Mouse (Mus musculus): ENCODE data around the gene Unc13a.

Unc13a gene

DNA sequence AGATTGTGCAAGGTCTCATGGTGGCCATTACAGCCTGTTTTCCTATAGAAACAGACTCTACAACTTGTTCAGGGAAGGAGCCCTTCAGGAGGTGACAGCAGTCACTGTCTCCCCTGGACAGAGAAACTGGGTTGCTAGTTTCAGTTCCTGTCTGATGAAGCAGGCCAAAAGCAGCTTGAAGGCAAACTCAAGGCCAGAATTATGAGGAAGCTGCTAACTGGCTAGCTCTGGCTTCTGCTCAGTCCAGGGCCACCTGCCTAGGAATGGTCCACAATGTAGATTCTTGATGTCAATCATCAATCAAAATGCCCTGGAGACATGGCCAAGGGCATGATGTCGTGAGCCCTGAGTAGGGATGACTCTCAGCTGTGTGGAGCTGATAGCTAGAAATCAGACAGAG is 46.5 kb downstream of the Unc13a start:
- no peak for DNase-seq (ENCODE audit: low read depth, low spot score)

DNA sequence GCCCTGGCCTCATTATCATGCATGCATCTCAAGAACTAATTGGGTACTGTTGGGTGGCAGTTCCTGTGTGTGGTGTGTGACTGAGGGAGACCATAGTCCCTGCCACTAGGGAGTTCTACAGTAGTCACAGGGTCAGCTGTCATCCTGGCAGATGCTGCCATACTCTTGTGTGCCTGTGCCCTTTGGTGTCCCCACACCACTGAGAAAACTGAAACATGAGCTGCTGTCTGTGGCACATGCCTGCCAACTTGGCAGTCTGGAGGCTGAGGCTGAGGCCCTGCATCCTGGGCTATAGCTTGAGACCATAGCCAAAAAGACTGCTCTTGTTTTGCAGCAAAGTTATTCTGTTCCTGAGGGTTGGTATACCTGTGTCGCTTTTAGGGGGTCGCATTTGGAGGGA is 51.8 kb downstream of the Unc13a start:
- DNase-seq (ENCODE audit: low read depth, low spot score) = no peak

DNA sequence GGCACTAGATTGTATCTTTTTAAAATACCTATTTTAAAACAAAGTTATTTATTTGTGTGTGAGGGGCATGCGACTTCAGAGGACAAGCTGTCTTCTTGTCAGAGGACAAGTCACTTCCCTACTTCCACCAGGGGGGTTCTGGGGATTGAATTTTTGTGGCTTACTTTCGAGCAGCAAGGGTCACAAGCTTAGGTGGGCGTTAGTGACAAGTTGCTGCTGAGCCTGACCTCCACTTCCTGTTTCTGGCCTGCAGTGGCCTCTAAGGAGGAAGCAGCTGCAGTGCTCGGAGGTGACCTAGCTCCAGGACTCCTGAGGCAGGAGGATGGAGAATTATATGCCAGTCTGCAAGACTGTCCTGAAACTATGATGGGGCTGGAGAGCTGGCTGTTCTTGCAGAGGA is 58.1 kb downstream of the Unc13a start:
- DNase-seq (ENCODE audit: low read depth, low spot score) = no peak

DNA sequence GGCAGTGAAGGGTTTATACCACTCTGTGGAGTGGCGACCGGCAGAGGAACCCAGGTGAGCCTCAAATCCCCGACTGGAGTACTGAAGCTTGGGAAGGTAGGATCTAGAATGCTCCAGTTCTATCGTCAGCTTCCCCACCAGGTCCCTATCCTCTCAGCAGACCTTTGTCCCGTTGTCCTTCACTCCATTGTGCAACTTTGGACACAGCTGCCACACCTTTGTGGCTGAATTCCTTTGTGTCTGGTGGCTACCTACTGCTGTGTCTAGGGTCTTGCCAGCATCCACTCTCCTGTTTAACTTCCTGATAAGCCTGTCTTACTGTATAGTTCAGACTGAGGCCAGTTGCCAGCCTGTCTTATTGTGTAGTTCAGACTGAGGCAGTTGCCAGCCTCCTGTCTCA is 59.4 kb downstream of the Unc13a start:
- no peak for DNase-seq (ENCODE audit: low read depth, low spot score)

DNA sequence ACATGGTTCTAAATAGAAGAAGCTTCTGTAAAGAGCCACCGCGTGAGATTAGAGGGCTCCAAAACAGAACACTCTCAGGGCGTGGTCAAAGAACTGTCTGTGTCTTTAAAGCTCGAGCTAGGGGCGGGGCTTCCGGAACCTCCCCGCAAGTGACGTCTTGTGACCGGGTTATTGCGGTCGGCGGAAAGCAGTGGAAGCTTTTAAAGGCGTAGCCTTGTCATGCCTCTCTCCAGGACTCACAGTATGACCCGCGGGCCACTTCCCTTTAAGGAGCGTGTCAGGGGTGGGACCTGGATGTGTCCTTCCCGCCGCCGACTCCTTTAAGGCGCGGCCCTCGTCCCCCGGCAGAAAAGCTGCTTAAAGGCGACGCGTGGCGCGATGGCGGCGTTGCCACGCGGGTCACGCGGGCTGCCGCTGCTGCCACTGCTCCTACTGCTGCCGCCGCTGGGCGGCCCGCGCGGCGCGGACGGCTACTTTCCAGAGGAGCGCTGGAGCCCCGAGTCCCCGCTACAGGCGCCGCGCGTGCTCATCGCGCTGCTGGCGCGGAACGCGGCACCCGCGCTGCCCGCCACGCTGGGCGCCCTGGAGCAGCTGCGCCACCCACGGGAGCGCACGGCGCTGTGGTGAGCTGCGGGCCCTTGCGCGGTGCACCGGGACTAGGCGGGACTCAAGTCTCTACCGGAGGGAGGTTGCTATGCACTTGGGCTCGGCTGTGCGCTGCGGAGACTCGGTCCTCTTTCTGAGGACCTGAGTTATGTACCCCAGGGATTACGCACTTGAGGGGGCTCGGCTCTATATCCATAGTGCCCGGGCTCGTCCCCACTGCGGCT is 60.5 kb downstream of the Unc13a start, which contains the start of gene Colgalt1:
Colgalt1 (plus strand) TSS at position 177 of the 830 bp plus-strand sequence.
- DNase-seq (ENCODE audit: low read depth, low spot score) = peak; percentile 99

DNA sequence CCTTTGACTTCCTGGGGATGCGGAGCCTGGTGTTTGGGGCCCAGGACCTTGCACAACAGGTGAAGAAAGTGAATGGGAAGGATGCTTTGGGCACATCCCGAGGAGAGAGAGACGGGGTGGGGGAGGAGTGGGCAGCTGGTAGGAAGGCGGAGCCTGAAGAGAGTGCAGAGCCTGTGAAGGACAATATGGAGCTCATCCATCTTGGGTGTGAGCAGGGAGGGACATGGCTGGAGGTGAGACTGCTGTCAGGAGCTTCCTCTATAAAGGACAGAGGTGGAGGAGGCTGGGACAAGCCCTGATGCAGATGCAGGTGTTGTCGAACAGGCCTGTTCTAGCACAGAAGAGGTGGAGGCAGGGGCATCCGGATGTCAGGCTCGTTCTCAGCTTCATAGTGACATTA is 67.5 kb downstream of the Unc13a start:
- DNase-seq (ENCODE audit: low read depth, low spot score) = no peak

DNA sequence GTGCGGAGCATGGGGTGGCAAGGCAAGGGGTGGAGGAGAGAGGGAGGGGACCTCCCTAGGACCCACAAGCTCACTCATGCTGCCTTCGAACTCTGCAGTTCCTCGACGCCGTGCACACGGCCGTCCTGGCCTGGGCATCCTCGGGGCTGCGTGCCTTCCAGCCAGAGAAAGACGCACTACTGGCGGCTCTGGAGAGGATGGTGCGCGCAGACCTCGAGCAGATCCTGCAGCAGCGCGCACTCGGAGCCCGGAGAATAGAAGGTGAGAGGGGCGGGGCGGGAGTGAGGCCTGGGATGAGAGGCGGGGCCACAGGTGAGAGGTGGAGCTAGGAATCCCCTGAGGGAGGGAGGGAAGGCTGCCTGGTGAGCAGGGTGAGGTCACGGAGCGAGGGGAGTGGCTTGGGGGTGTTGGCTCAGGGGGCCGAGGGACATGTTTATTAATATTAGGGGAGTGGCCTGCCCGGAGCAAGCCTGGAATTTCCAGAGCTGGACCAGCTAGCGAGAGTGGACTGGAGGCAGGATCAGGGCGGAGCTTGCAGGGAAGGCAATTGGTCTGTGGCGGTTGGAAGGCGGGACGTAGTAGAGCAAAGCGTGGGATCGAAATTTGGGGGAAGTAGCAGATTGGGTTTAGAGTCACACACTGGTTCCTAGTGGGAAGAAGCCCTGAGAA is 68.8 kb downstream of the Unc13a start:
- no peak for DNase-seq (ENCODE audit: low read depth, low spot score)

DNA sequence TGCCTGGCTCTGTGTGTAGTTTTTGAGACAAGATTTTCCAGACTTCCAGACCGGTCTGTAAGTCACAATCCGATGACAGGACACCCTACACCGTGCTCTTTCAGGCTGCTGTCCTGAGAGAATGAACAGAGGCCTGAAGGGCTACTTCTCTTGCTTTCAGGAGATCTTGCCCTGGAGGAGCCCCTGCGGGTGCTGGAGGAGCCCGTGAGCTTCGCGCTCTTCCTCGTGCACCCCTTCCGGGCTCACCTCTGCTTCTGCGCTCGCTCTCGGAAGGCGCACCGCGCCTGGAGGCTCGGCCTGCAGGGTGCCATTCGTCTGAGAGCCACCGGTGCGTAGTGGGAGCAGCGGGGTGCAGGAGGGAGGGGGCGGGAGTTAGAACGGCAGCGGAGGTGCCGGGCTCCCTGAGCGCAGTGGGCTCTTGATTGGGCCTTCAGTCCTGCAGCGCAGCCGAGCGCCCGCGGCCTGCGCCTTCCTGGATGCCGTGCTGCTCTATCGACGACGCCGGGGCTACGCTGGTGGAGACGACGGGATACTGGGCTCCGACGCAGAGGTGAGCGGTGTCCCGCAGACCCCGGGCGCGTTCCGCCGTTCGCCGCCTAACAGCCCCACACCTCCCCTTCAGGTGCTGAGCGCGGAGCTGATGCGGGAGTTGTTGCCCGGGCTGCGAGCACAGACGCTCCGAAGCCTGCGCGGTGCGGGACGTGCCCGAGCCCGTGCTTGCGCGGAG is 69.5 kb downstream of the Unc13a start:
- DNase-seq (ENCODE audit: low read depth, low spot score) = no peak

DNA sequence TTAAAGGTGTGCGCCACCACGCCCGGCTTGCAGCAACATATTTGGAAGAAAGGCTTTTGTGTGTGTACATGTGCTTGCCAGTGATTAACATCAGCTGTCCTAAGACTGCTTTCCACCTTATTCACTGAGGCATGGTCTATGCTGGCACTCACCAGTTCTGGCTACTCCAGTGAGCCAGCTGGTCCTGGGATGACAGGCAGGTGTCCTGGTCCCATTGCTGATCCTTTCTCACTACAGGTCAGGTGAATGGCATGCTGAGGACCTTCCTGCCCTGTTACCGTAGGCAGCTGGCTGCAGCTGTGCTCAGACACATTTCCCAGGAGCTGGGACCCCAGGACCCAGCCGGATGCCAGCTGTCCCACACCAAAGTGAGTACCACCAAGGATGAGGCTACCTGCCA is 72.7 kb downstream of the Unc13a start:
- DNase-seq (ENCODE audit: low read depth, low spot score) = no peak

DNA sequence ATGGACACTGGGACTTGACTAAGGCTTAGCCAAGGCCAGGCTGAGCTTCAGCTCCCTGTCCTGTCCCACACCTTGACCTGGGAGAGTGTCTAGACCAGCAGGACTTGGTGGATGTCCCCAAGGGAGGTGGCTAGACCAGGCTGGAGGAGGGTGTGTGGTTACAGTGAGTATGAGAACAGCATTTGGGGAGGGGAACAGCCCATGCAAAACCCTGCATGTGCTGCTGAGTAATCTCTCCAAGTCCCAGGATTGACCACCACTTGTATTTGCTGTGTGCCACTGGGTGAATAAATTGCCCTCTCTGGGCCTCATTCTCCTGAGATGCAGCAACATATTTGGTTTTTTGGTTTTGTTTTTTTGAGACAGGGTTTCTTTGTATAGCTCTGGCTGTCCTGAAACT is 73.2 kb downstream of the Unc13a start:
- no peak for DNase-seq (ENCODE audit: low read depth, low spot score)

DNA sequence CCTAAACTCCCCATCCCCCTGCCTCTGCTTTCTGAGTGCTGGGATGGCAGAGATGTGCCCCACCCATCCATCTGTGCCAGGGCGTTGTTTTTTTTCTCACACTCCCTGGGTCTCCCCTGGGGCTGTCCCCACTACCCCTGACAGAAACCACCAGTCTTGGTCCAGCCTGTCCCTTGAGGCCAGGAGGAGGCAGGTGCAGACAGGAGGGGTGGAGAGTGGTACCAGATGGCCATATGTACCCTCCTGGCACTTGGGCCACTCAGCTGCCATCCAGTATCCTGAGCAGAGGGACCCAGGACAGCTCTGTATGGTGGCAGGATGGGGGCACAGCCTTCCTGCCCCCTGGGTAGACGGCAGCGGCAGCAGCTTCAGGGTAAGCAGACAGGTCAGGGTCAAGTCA is 74.1 kb downstream of the Unc13a start, which contains the start of gene Fam129c:
Fam129c (plus strand) TSS at position 198 of the 400 bp plus-strand sequence.
- no peak for DNase-seq (ENCODE audit: low read depth, low spot score)

DNA sequence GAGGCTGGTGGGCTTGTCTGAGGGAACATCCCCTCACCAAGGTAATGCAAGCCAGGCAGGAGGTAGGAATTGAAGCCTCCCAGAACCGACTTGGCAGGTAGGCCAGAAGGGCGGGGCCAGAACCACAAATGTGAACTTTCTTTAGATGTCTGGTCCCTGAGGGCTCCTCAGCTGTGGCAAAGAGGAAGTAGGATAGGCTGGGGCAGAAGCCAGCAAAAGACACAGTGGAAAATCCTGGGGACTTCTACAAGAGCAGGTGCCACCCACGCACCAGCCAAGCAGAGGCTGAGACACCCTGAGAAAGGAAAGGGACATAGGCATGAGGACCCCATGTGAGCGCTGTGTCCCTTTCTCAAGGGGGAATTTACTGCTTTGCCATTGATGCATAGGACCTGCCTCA is 74.8 kb downstream of the Unc13a start:
- no peak for DNase-seq (ENCODE audit: low read depth, low spot score)

DNA sequence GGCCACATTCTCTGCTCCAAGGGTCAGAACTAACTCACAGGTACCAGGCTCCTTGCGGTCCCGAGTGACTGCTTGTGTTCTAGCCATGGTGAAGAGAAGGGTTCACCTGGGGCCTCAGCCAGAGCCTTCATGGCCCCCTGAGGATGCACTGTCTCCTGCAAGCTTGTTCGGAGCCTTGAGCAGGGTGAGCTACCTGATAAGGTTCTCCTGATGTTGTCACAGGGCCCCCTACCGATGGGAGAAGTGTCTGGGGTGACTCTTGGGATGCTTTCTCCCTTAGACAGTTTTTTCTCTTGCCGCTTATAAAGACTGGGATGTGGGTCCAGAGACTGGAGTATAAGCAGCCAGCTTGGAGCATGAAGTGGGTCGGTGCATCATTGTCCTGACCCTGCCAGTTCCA is 75.2 kb downstream of the Unc13a start:
- no peak for DNase-seq (ENCODE audit: low read depth, low spot score)

DNA sequence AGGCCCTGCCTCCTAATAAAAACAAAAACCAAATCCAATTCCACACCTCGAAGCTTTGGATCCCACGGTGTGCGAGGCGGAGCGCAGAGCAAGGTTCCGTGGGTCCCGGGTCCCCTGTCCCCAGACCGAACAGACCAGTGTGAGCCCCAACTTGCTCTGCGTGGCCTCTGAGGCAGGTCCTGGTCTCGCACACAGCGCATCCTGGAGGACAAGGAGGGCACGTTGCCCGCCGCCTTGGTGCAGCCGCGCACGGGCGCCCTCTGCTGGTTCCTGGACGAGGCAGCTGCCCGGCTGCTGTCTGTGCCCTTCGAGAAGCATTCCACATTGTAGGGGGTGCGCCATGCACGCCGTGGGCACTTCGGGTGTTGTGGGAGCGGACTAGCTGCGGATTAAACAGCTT is 75.7 kb downstream of the Unc13a start:
- DNase-seq (ENCODE audit: low read depth, low spot score) = peak; percentile 77

DNA sequence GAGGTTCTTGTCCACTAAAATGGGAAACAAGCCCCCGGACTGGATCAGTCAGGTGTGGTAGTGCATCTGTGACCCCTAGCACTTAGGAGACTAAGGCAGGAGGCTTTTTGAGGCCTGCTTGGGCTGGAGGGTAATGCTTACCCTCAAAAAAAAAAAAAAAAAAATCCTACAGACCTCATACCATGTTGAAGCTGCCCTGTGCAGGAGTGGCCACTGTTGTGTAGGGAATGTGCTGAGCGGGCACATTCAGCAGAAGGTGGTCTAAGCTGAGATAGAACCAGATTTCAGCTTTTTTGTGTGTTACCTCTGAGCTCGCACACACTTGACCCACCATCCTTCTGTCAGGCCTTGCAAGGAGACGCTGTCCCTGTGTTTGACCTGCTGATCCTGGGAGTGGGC is 77.2 kb downstream of the Unc13a start:
- DNase-seq (ENCODE audit: low read depth, low spot score) = no peak

DNA sequence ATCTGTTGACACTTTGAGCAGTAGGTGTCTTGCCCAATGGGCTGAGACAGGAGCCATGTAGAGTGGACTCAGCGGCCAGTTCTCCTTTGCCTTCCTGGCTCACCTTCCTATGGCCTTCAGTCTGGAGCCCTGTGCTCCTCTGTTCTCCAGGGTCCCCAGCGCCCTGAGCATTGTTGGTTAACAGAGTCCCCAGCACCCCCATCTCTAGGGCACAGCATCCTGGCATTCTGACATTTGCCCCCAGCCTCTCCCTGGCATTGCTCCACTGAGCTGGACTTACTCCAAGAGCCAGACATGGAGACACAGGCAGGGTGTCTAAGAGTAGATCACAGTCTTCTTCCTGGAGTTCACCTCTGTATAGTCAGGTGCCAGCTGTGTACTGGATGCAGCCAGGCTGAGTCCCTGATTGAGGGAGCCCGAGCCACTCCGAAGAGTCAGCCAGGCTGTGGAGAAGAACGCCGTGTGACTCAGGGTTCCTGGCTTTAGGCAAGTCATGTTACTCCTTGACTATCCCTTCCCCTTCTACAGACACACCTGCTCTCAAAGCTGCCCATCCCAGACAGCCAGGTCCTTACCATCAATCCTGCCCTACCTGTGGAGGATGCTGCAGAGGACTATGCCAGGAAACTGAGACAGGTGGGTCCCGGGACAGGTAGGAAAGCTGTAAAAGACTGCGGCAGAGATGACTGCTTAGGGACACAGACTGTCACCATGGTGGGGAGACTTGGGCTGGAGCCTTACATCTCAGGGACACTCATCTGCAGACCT is 77.8 kb downstream of the Unc13a start:
- DNase-seq (ENCODE audit: low read depth, low spot score) = no peak

DNA sequence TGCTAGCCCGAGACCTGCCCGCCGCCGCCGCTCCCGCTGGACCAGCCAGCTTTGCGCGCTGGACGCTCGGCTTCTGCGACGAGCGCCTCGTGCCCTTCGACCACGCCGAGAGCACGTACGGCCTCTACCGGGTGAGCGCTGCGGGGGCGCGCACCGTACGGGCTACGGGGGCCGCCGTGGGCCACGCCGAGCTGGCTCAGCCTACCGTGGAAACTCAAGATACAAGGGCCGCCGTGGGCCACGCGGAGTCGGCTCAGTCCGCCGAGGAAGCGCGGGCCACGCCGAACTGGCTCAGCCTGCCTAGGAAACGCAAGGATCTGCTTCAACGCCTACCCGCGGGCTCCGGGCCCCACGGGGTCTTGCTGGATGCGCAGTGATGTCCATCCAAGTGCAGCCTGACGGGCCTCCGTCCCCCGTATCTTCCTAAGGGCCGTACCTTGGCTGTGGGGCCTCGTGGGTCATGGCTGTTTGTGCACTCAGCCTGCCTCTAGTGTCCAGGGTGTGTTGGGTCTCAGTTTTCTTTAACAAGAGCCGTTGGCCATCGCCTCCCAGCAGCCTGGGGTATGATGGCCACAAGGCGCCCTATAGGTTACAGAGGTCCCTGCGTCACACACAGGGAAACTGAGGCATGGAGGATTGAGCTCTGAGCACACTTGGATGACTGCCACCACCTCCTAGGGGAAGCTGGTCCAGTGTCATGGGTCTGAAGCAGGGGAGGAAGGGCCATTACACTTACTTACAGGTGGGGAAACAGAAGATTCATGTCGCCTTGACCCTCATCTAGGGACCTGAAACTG is 79.0 kb downstream of the Unc13a start:
- DNase-seq (ENCODE audit: low read depth, low spot score) = peak; percentile 48

DNA sequence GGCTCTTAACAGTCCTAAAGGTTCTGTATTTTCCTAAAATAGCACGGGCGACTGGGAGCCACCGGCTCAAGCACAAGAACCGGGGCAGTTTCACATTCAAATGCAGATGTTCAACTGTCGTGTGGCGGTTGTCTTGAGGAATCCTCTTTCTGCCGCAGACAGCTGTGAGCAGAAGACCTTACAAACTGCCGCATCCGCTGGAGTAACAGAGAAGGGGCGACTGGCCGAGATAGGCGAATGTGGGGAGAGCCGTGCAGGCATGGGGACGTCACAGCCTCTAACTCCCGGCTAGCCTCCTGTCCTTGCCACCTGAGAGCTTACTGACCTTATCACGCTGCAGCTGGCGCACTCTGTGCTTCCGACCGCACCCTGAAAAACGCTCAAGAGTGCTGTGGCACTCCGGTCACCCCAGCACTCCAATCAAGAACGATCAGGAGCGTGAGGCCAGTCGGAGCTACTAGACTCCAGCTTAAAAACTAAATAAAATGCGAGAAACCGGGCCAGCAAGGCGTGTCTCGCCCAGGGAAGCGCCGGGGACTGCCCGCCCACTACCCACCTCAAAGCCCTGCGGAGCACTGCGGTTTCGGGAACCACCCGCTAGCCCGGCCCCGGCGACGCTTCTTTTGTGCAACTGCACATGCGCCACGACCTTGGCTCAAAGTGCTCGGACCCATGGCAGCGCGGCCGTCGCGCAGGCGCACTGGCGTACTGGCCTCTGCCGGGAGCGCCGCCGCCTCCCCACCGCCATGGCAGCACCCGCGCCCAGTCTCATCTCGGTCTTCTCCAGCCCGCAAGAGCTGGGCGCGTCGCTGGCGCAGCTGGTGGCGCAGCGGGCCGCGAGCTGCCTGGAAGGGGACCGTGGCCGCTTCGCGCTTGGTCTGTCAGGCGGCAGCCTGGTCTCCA is 79.8 kb downstream of the Unc13a start, which contains the start of gene Pgls:
Pgls (plus strand) TSS at position 706 of the 903 bp plus-strand sequence.
- peak; percentile 95 for DNase-seq (ENCODE audit: low read depth, low spot score)

DNA sequence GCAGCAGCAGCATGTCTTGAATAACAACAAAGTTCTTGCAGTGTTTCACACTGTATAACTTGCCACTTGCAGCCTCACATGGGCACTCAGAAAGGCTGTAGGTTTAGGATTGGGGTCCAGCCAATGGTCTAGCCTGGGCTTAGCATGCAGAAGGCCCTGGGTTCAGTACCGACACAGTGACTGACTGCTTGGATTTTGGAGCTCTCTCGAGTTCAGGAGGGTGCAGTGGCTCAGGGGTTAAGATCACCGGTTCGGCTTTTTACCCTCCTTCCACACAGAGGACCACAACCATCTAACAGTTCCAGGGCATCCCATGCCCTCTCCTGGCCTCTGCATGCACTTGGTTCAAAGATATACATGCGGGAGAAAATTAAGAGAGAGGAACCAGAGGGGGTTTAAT is 80.5 kb downstream of the Unc13a start:
- no peak for DNase-seq (ENCODE audit: low read depth, low spot score)

DNA sequence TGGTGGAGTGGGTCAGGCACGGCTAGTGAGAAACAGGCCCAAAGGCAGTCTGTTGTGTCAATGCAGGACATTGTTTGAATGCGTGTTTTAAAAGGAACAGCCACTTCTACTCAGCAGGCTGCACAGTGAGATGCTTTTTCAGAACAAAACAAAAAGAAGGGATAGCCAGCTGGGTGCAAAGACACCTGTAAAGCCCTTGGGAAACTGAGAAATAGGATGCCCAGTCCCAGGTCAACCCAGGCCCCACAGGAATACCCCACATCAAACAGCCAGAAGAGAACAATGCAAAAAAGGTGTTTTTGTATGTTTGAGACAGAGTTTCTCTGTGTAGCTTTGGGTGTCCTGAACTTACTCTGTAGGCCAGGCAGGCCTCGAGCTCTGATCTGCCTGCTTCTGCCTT is 82.8 kb downstream of the Unc13a start:
- no peak for DNase-seq (ENCODE audit: low read depth, low spot score)

Data from 3T3-L1 (cell line).